Mouse (Mus musculus): ENCODE data around the gene Grik3. TPM values are rescaled to one million over a fixed set of nuclear protein-coding genes. Genes with fewer than 3 reads are reported as not detected.

The Grik3 gene
- polyA plus RNA-seq, 1 experiment from 2014 or later: 7.9 TPM

DNA sequence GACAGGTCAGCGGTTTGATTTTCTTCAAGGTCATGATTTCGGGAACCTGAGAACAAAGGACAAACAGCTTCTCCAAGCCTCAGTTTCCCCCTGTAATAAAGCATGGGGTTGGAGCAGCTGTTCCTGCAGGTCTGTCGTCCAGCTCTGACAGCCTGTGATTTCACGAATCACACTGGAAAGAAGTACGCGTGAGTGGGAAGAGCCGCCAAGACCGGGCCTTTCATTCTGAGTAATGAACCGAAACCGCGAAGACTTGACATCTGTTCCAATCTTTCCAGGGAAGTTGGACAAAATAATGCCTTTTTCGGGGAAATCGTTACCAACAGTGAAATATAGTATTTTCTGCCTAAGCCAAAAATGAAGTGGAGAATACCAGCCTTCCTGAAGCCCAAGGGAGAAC lies 191.5 kb downstream of the Grik3 start:
- WGBS: 52% methylated on average over 13 of the region's 13 CpGs
- no peak overlapping the region for H3K4me2 ChIP-seq (replicated peaks)
- peaks cover 6% of the 10 kb centered on the region; the same call in 1 of the 2 replicates for H3K36me3 ChIP-seq
- no peak for ATAC-seq (replicated peaks)
- H3K4me3 ChIP-seq: no peak overlapping the region
- peak overlapping the region; percentile 51 for H3K27ac ChIP-seq (replicated peaks)
- H3K27me3 ChIP-seq: no peaks in the 10 kb centered on the region
- peaks cover 14% of the 10 kb centered on the region for H3K4me1 ChIP-seq
- H3K9ac ChIP-seq (replicated peaks): no peak overlapping the region
- H3K9me3 ChIP-seq: no peaks in the 10 kb centered on the region

GRCm38 (mm10) chr4:125687078-125687477 lies 196.6 kb downstream of the Grik3 start:
- H3K27ac ChIP-seq (replicated peaks): no peak overlapping the region
- H3K9me3 ChIP-seq: no peaks in the 10 kb centered on the region
- H3K4me2 ChIP-seq (replicated peaks): no peak overlapping the region
- H3K27me3 ChIP-seq: no peaks in the 10 kb centered on the region
- no peak for ATAC-seq (replicated peaks)
- no peak overlapping the region for H3K4me3 ChIP-seq
- H3K4me1 ChIP-seq: peaks cover 5% of the 10 kb centered on the region
- 48% methylated on average over 8 of the region's 8 CpGs for WGBS
- H3K9ac ChIP-seq (replicated peaks): no peak overlapping the region
- peaks cover 6% of the 10 kb centered on the region; the same call in 1 of the 2 replicates for H3K36me3 ChIP-seq

GRCm38 (mm10) chr4:125695431-125695830 lies 204.9 kb downstream of the Grik3 start:
- 12% methylated on average over 6 of the region's 6 CpGs for WGBS
- no peak for ATAC-seq (replicated peaks)
- H3K9ac ChIP-seq (replicated peaks): no peak overlapping the region
- H3K4me2 ChIP-seq (replicated peaks): no peak overlapping the region
- H3K27ac ChIP-seq (replicated peaks): peak overlapping the region; percentile 73
- H3K9me3 ChIP-seq: no peaks in the 10 kb centered on the region
- H3K4me1 ChIP-seq: peaks cover 46% of the 10 kb centered on the region
- no peaks in the 10 kb centered on the region for H3K36me3 ChIP-seq
- no peak overlapping the region for H3K4me3 ChIP-seq
- peaks cover 4% of the 10 kb centered on the region; the same call in 1 of the 2 replicates for H3K27me3 ChIP-seq

DNA sequence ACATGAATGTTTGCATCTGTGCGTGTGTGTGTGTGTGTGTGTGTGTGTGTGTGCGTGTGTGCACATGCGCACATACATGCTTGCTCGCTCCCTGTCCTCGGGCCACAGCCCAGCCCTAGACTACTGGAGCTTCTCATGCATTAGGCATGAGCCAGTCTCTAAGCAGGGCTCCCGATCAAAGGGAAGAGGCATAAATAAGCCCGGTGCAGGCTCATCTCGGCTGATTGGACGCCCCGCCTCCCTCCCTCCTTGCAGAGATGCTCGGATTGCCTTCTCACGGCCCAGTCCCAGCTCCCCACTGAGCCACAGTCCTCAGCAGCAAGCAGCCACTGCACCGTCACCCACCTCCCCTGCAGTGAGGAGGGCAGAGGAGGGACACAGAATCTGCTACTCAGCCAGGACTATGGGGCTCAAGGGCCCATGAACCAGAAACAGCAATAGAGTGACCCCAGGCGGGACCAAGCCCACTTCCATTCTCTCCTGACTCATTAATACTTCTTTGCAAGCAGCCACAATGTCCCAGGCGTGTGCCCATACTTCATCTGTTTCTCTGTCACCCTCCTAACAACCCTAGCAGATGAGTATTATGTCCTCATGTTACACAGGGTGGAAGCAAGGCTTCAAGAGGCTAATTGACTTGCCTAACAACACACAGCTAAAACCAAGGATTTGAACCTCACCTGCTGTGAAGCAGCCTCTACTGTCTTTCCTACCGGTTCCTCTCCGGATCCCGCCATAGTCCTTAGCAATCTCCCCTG lies 205.9 kb downstream of the Grik3 start:
- peak; percentile 93 for ATAC-seq (replicated peaks)
- Histone ChIP-seq H3K4me1 (peaks cover 55% of the 10 kb centered on the region), H3K9me3 (no peaks in the 10 kb centered on the region), H3K4me2 (replicated peaks) (no peak overlapping the region), H3K27ac (replicated peaks) (peak overlapping the region; percentile 73), H3K36me3 (no peaks in the 10 kb centered on the region), H3K27me3 (peaks cover 4% of the 10 kb centered on the region; the same call in 1 of the 2 replicates), H3K4me3 (no peak overlapping the region), H3K9ac (replicated peaks) (no peak overlapping the region)
- 9% methylated on average over 18 of the region's 18 CpGs for WGBS

DNA sequence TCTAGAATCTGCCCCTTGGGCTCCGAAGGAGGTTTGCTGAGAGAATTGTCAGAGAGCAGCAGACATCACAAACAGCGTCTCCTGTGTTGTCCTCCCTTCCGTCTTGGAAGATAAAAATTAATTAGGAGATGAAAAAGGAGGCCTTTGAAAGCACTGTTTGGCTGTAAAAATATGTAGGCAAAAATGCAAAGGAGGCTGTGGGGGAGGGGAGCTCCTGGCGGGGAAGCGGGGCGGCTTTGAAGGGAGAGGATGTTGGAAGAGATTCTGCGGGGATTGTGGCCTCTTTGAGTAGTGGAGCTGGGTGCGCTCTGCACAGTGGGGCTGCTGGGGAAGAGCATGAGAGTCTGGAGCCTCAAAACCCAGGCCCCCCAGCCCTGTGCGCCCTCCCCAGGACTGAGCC lies 207.1 kb downstream of the Grik3 start:
- H3K9me3 ChIP-seq: no peaks in the 10 kb centered on the region
- peaks cover 4% of the 10 kb centered on the region; the same call in 1 of the 2 replicates for H3K27me3 ChIP-seq
- ATAC-seq (replicated peaks): no peak
- H3K9ac ChIP-seq (replicated peaks): no peak overlapping the region
- no peak overlapping the region for H3K4me2 ChIP-seq (replicated peaks)
- H3K27ac ChIP-seq (replicated peaks): peak overlapping the region; percentile 73
- H3K4me3 ChIP-seq: no peak overlapping the region
- H3K4me1 ChIP-seq: peaks cover 68% of the 10 kb centered on the region
- 12% methylated on average over 9 of the region's 9 CpGs for WGBS
- no peaks in the 10 kb centered on the region for H3K36me3 ChIP-seq

DNA sequence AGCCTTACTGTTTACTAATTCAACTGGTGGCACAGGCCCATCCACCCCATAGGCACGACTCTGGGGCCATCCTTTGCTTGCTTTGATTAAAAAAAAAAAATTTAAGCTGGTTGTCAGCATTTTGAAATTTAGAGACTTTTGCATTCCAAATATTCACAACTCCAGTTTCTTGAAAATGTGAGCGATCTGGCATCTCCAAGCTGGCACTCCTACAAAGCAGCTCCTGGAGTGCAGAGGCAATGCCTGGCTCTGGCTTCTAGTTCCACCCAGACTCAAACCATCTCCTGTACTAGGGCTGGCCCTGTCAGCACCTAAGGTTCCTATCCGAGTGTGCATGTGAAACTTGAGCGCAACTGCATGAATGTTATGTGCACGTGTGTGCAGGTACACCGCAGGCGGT lies 208.6 kb downstream of the Grik3 start:
- Histone ChIP-seq H3K4me2 (replicated peaks) (no peak overlapping the region), H3K27ac (replicated peaks) (peak overlapping the region; percentile 73), H3K9me3 (no peaks in the 10 kb centered on the region), H3K27me3 (peaks cover 4% of the 10 kb centered on the region; the same call in 1 of the 2 replicates), H3K9ac (replicated peaks) (no peak overlapping the region), H3K4me1 (peaks cover 82% of the 10 kb centered on the region), H3K36me3 (no peaks in the 10 kb centered on the region), H3K4me3 (no peak overlapping the region)
- WGBS: 83% methylated on average over 7 of the region's 7 CpGs
- ATAC-seq (replicated peaks): no peak

DNA sequence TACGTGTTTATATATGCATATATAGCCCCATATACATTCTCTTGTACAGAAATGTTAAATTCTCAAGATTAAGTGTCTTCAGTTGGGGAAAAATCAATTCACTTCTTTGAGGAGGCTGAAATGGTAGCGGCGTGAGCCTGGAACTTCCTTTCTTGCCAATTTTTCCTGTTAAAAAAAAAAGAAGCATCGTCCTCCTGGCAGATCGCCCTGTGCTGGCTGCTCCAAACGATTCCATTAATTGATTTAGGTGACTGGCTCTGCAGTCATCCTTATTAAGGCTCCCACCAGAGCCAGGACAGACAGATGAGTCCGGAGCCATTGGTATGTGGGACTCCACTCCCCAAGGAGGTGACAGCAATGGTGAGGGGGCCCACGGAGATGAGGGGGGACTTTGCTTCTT lies 209.8 kb downstream of the Grik3 start:
- 33% methylated on average over 8 of the region's 8 CpGs for WGBS
- no peaks in the 10 kb centered on the region for H3K9me3 ChIP-seq
- H3K36me3 ChIP-seq: peaks cover 5% of the 10 kb centered on the region; the same call in 1 of the 2 replicates
- peak overlapping the region; percentile 73 for H3K27ac ChIP-seq (replicated peaks)
- H3K4me2 ChIP-seq (replicated peaks): no peak overlapping the region
- peaks cover 88% of the 10 kb centered on the region for H3K4me1 ChIP-seq
- no peak overlapping the region for H3K9ac ChIP-seq (replicated peaks)
- H3K27me3 ChIP-seq: peaks cover 4% of the 10 kb centered on the region; the same call in 1 of the 2 replicates
- no peak overlapping the region for H3K4me3 ChIP-seq
- ATAC-seq (replicated peaks): no peak

DNA sequence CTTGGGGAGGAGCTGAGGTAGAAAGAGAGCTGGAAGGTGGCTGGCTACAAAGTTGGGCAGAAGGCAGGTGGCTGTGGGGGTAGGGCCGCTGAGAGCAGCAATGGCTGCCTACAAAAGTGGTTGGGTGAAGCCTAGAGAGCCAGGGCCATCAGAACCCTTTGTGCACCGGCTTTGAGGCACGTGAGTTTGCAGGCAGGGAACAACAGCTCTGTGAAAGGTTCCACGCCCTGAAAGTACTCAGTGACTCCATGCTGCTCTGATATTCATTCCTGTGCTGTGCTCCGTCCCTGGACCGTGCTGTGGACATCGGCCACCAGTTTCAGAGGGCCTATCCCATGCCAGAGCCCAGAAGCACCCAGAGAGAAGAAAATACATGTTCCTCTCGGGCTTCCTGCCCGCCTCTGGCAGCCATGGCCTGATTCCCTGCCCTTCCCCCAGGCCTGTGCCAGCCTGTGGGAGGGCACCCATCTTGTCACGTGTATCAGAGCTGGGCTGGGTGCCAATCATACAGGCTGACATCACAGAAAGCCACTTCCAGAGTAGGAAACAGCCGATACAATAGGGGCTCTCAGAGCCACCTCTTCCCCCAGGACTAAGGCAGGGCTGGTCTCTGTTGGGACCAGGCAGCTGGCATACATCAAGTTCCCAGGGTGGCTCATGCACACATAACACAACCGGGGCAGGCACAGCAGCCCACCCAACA lies 212.3 kb downstream of the Grik3 start:
- no peak overlapping the region for H3K4me2 ChIP-seq (replicated peaks)
- H3K4me3 ChIP-seq: no peak overlapping the region
- ATAC-seq (replicated peaks): peak; percentile 88
- H3K4me1 ChIP-seq: peaks cover 73% of the 10 kb centered on the region
- H3K9ac ChIP-seq (replicated peaks): no peak overlapping the region
- peaks cover 4% of the 10 kb centered on the region; the same call in 1 of the 2 replicates for H3K27me3 ChIP-seq
- peak overlapping the region; percentile 89 for H3K27ac ChIP-seq (replicated peaks)
- no peaks in the 10 kb centered on the region for H3K9me3 ChIP-seq
- WGBS: 30% methylated on average over 12 of the region's 12 CpGs
- H3K36me3 ChIP-seq: peaks cover 8% of the 10 kb centered on the region; the same call in 1 of the 2 replicates

DNA sequence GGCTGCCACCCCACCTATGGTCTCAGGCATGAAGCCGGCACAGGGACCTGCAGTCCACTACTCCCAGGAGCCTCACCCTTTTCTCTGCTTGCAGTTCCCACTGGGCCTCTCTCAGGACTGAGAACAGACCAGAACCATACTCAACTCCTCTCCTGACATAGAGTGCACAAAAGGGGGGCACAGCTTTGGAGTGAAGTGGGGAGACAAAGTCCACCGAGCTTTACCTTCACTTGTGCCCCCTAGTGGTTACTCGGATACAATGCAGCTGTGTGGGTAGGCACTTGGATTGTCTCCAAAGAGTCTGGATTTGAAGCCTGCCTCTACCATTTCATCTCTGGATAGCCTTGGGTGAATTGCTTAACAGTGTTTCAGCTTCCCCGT lies 212.8 kb downstream of the Grik3 start:
- Histone ChIP-seq H3K27ac (replicated peaks) (peak overlapping the region; percentile 89), H3K9ac (replicated peaks) (no peak overlapping the region), H3K4me3 (no peak overlapping the region), H3K4me1 (peaks cover 68% of the 10 kb centered on the region), H3K4me2 (replicated peaks) (no peak overlapping the region), H3K27me3 (no peaks in the 10 kb centered on the region), H3K9me3 (no peaks in the 10 kb centered on the region), H3K36me3 (peaks cover 12% of the 10 kb centered on the region)
- peak; percentile 5; the same call in 1 of the 2 replicates for ATAC-seq (replicated peaks)
- WGBS: 25% methylated on average over 4 of the region's 4 CpGs

DNA sequence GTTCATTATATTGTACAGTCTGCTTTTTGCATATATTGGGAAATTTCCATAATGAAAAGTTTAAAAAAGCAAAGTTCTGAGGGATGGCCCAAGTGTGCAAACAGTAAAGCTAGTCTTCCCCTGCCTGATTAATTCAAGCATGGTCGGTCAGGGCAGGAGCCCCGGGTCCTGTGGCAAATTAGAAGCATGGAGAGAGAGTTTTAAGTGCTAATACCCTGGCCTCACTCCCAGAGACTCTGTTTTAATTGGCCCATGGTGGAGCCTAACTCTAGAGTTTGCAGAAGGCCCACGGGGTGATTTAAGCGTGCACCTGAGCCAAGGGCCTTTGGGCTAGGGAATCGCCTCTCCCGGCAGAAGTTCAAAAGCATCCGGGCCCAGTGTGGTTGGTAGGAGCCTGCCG lies 215.2 kb downstream of the Grik3 start:
- H3K9me3 ChIP-seq: no peaks in the 10 kb centered on the region
- 32% methylated on average over 8 of the region's 8 CpGs for WGBS
- peaks cover 50% of the 10 kb centered on the region for H3K4me1 ChIP-seq
- H3K4me2 ChIP-seq (replicated peaks): no peak overlapping the region
- H3K9ac ChIP-seq (replicated peaks): no peak overlapping the region
- peak; percentile 39; the same call in 1 of the 2 replicates for ATAC-seq (replicated peaks)
- H3K27me3 ChIP-seq: no peaks in the 10 kb centered on the region
- no peak overlapping the region for H3K27ac ChIP-seq (replicated peaks)
- H3K4me3 ChIP-seq: no peak overlapping the region
- H3K36me3 ChIP-seq: peaks cover 20% of the 10 kb centered on the region

DNA sequence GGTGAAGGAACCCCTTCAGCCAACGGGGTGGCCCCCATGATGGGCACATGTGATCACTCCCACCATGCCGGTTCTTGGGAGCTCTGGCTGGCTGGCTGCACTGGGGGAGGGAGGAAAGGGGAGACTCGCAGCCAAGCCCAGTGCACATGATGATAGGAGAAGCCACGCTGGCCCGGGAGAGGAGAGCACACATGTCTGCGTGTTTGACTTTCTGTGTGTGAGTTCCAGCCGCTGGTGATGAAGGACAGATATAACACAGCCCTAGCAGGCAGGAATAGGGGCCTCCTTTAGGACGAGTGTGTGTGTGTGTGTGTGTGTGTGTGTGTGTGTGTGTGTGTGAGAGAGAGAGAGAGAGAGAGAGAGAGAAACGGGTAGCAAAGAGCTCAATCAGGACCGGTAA lies 219.2 kb downstream of the Grik3 start:
- Histone ChIP-seq H3K9ac (replicated peaks) (no peak overlapping the region), H3K4me1 (peaks cover 14% of the 10 kb centered on the region), H3K4me2 (replicated peaks) (no peak overlapping the region), H3K27me3 (no peaks in the 10 kb centered on the region), H3K9me3 (no peaks in the 10 kb centered on the region), H3K27ac (replicated peaks) (no peak overlapping the region), H3K4me3 (no peak overlapping the region), H3K36me3 (peaks cover 16% of the 10 kb centered on the region)
- no peak for ATAC-seq (replicated peaks)
- 86% methylated on average over 10 of the region's 10 CpGs for WGBS

- WGBS: 18% methylated on average over 6 of the region's 6 CpGs
- H3K4me1 ChIP-seq: peaks cover 39% of the 10 kb centered on the region
- H3K36me3 ChIP-seq: no peaks in the 10 kb centered on the region
- no peak for ATAC-seq (replicated peaks)
- H3K27ac ChIP-seq (replicated peaks): no peak overlapping the region
- H3K4me3 ChIP-seq: no peak overlapping the region
- no peak overlapping the region for H3K4me2 ChIP-seq (replicated peaks)
- H3K9me3 ChIP-seq: no peaks in the 10 kb centered on the region
- H3K9ac ChIP-seq (replicated peaks): no peak overlapping the region
- peaks cover 6% of the 10 kb centered on the region; the same call in 1 of the 2 replicates for H3K27me3 ChIP-seq
Measured at GRCm38 (mm10) chr4:125717881-125718280, 227.4 kb downstream of the Grik3 start.

Data from forebrain, embryonic 15.5 days (tissue).